Mouse (Mus musculus) liver, adult 2 months (tissue): Measurements from ENCODE around the gene Gm13275.
"Not testable (repeated sequence)": the region's sequence is repeated elsewhere in the genome, so short reads cannot be mapped to it uniquely, and the experiment has no call there.

ENCODE experiments used
- CTCF ChIP-seq: fragments of 200-500 bp; IDR thresholded peaks from 2 replicates; pipeline ENCODE4 v1.5.1; 2011; ENCODE audit warnings: low read depth, low read length, control low read depth
- POLR2A ChIP-seq: fragments of 200-500 bp; IDR thresholded peaks from 2 replicates; pipeline ENCODE4 v1.6.1; 2011; ENCODE audit warnings: low read length, control low read depth; ENCODE audit not compliant: insufficient read depth; ENCODE audit errors: extremely low read depth

DNA sequence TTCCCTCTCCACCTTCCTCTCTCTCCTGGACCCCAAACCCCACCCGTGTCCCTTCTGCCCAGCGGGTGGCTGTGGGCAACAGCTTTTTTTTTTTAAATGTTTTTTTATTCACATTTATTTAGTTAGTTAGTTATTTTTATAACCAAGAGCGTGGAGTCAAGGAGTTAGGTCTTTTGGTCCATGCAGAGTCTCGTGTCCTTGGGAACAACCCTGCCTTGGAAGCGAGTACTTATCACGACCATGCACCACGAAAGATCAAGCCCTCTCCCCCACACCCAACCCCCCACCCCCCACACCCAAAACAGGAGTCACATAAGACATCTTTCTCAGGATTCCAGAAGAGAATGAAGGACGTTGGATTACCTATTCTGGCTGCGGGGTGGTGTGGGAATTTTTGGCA lies 31.9 kb upstream of the Gm13275 start:
- TF ChIP-seq POLR2A, CTCF: not testable (repeated sequence)
